Mouse (Mus musculus): Measurements from ENCODE around the gene Gm14743.

DNA sequence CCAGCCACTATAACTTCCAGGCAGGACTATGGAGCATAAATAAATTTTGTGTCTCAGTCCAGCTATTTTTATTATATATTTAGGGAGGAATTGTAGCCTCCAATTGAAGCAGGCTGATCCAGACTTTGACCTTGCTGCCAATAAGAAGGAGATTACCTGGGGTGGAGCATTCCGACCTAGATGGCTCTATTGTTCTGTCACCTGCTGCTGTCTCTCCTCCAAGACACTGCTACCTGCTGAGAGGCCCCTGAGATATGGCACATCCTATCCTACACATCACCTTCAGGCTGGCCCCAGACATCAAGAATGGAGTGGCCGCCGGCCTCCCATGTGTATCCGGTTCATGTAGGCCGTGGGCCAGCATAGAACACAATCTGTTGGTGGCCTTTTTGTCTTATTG lies 42.9 kb downstream of the Gm14743 start:
- no peak for TF ChIP-seq CTCF (IDR thresholded peaks at IDR 0.05)
- no peak for TF ChIP-seq EP300 (IDR thresholded peaks at IDR 0.05)
